Mouse (Mus musculus): ENCODE data around the gene C530008M17Rik. TPM values are rescaled to one million over a fixed set of nuclear protein-coding genes. Genes with fewer than 3 reads are reported as not detected.
A peak's percentile ranks its signal among the peaks of the same experiment; 100 is the strongest.

The C530008M17Rik gene
- 10 to 100 TPM; 89.9 to 92.4 TPM for total RNA-seq (2021)
- long read RNA-seq, experiment 1, partial matches to known transcripts = 16 of 43 reads
- long read RNA-seq, experiment 1, other reads (novel, unspliced or antisense) = 27 of 43 reads
- long read RNA-seq, experiment 2, partial matches to known transcripts = 16 of 35 reads
- long read RNA-seq, experiment 2, other reads (novel, unspliced or antisense) = 19 of 35 reads

DNA sequence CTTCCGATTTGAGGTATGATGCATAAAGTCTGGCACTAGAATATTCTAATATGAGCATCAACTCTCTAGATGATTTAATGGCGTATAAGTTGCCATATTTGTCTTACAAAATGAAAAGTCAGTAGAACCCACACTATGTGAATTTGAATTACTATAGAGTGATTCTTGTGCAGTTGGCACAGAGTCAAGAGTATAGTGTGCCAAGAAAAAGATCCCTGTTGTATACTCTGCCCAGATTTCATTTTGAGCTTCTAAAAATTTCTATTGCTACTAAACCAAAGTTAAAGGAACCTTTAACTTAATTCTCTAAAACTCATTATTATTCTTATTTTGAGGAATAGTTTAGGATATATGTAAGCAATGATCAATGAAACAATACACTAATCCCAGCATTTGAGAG is at the start of gene C530008M17Rik:
Gene C530008M17Rik (plus strand): TSS at position 301 of the 400 bp plus-strand sequence.
- Histone ChIP-seq H3K4me3 (peak within 1 kb of the TSS; percentile 60), H3K27ac (peak within 1 kb of the TSS; percentile 88)
- no peak for TF ChIP-seq CTCF (conservative IDR thresholded peaks at IDR 0.05)
- DNase-seq (ENCODE audit: low spot score in 2 of 2) = no peak

DNA sequence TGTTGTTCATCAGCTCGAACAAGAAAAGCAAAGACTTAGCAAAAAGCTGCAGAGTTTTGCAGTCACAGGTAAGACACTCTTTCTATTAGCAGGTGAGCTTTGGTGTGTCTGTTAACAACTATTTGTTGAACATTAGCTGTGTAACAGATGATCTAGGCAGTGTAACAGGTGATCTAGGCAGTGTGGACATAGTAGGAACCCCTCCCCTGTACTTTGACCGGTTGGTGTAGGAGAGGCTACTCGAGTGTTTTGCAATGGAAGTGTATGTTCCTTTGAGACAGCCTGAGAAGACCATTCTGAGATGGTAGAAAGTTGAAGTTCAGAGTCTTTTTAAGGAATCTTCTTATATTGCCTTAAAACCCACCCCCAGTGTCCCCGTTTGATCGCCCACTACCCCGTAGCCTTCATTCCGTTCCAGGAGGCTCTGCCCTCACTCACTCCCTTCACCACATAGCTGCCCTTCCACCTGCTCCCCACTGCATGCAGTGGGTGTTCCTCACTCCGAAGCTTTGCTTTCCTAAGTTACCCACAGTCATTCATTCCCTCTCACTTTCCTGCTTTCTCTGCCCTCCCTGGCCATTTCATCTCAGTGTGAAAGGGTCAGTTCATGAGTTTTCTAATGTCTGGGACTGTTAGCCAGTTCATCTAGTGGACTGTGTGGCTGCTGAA is 46.5 kb upstream of the C530008M17Rik start:
- no peak overlapping the region for H3K4me3 ChIP-seq
- DNase-seq (ENCODE audit: low spot score in 2 of 2) = no peak
- TF ChIP-seq CTCF (conservative IDR thresholded peaks at IDR 0.05) = no peak
- H3K27ac ChIP-seq = no peak overlapping the region

DNA sequence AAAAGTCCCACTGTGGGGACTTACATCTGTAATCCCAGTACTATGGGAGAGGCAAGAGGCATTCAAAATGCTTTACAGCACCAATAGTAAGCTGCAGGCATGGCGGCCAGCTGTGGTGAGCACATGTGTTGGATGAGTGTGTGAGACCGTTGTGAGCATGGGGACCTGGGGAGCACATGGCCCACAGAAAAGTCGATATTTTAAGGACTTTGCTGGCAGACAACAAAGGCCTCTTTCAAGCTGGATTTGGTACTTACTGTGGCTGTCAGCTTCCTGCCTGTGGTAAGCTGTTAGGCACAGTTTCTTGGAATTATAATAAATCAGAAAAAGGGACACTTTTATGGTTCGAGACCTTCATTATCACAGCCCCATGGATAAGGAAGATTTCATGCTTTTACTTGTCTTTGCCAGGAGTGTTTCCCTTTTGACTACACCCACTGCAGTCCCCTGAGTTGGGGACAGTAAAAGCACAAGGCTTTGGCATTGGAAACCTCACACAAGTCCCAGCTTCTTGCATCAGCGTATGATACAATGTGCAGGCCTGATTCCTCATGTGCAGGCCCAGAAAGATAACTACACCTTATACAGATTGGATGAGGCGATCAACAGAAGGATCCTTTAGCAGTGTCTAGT is 43.3 kb upstream of the C530008M17Rik start:
- H3K27ac ChIP-seq = no peak overlapping the region
- DNase-seq (ENCODE audit: low spot score in 2 of 2) = no peak

DNA sequence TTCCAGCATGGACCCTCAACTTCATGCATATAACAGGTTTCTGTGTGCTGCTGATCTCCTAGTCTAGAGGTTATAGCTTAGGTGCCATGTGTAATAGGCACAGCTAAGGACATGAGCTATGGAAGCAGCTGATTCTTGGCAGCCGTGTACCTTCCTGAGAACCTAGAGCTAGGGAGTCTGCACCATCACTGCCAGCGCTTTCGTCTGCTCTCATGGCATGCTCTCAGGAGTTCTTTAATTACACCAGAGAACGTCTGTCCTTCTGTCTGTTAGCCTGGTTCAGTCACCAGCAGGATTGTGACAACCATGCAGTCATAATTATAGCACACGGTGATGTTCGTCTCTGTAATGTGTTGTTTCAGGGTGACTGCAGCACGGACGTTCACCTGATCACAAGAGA is 41.0 kb upstream of the C530008M17Rik start:
- no peak overlapping the region for H3K27ac ChIP-seq
- no peak overlapping the region; the same call in 1 of the 2 replicates for H3K4me3 ChIP-seq
- no peak for TF ChIP-seq CTCF (conservative IDR thresholded peaks at IDR 0.05)
- peak in 1 of 2 experiments; percentile 32 for DNase-seq (ENCODE audit: low spot score in 2 of 2)

More for the DNA sequence above, 43.3 kb upstream of the C530008M17Rik start:
- no peak overlapping the region for H3K4me3 ChIP-seq
- no peak for TF ChIP-seq CTCF (conservative IDR thresholded peaks at IDR 0.05)

DNA sequence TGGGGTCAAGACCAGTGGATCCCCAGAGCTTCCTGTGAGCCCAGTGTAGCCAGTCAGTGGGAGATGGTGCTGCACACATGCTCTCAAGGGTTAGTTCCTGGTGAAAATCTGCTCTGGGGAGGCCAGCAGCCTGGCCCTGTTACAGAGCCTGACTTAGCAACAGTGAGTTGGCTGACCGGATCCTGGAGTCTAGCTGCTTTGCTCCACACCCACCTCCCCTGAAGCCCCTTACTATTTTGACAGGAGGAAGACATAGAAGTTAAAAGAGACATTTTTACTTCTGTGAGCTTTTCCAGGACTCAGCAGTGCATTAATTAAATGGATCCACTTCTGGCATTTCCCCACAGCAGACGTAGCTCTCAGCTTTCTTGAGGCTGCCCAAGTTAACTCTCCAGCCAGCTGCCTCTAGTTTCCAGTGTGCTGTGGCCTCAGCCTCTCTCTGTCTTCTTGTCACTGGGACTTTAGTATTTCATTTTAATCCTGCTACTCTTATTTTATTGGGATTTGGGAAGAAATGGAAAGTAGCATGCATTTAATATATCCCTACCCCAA is 40.0 kb upstream of the C530008M17Rik start:
- no peak for TF ChIP-seq CTCF (conservative IDR thresholded peaks at IDR 0.05)
- DNase-seq (ENCODE audit: low spot score in 2 of 2) = no peak
- Histone ChIP-seq H3K27ac (0 out of 2 replicates have a peak overlapping the region, but pooled peaks have one; percentile 32), H3K4me3 (no peak overlapping the region)

DNA sequence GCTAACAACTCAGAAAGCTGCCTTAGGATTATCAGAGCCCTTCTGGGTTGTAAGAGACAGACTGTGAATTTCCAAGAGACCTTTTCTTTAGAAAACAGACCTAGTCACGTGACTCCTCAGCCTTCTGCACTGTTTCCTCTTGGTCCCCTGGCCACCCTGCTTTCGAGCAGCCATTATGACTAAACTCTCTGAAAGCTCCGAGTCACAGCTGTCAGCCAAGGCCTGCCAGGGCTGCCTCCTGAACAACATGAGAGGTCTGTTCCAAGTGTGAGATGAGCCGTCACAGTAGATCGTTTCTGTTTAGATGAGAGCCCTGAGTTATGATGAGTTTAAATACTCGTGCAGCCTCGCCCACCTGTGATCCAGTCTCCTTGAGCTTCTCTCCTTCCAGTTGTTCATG is 37.6 kb upstream of the C530008M17Rik start:
- TF ChIP-seq CTCF (conservative IDR thresholded peaks at IDR 0.05) = no peak
- Histone ChIP-seq H3K27ac (peak overlapping the region; percentile 37; the same call in 1 of the 2 replicates), H3K4me3 (no peak overlapping the region)
- DNase-seq (ENCODE audit: low spot score in 2 of 2) = peak; percentile 37 to 39

DNA sequence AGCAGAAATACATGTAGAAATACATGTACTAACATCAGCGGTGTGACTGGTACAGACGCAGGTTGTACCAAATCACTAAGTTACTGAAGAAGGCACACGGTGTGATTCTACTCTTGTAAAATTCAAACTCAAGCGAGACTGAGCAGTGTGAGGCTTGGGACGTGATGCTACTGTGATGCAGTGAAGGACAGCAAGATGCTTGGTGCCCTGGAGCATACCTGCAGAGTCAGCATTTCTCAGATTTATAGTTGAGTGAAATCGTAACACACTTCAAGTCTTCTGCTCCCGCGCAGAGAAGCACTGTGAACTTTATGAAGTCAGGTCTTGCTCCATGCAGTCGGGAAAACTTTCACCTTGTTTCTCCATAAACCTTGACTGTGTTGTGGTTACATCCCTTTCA is 32.6 kb upstream of the C530008M17Rik start:
- no peak overlapping the region for H3K27ac ChIP-seq
- no peak for TF ChIP-seq CTCF (conservative IDR thresholded peaks at IDR 0.05)
- no peak overlapping the region for H3K4me3 ChIP-seq
- DNase-seq (ENCODE audit: low spot score in 2 of 2) = no peak

DNA sequence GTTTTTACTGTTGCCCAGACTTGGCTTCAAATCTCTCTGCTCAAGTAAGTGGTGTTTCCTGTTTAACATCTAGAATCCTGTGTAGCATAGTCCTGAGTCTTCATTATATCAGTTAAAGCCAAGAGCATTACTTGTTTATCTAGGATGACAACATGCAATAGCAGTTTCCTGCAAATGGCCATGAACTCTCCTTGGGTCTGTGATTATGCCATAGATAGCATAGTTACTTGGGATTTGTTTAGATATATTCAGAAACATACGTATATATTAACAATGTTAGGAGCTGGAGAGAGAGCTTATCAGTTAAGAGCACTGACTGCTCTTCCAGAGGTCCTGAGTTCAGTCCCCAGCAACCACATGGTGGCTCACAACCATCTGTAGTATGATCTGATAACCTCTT is 28.5 kb upstream of the C530008M17Rik start:
- no peak for TF ChIP-seq CTCF (conservative IDR thresholded peaks at IDR 0.05)
- DNase-seq (ENCODE audit: low spot score in 2 of 2) = no peak
- no peak overlapping the region for H3K4me3 ChIP-seq
- H3K27ac ChIP-seq = no peak overlapping the region

DNA sequence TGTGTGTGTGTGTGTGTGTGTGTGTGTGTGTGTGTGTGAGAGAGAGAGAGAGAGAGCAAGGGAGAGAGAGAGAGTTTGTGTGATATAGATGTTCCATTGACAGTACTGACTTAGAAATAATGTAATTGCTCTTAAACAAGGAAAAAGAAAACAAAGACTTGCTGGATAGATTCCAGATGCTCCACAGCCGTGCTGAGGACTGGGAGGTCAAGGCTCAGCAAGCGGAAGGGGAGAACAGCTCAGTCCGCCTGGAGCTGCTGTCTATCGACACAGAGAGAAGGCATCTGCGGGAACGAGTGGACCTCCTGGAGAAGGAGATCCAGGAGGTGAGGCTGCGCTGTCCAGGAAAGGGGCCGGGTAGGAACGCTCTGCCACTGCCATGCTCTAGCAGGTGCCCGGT is 22.3 kb upstream of the C530008M17Rik start:
- DNase-seq (ENCODE audit: low spot score in 2 of 2) = no peak
- H3K27ac ChIP-seq = no peak overlapping the region
- H3K4me3 ChIP-seq = no peak overlapping the region
- TF ChIP-seq CTCF (conservative IDR thresholded peaks at IDR 0.05) = no peak

DNA sequence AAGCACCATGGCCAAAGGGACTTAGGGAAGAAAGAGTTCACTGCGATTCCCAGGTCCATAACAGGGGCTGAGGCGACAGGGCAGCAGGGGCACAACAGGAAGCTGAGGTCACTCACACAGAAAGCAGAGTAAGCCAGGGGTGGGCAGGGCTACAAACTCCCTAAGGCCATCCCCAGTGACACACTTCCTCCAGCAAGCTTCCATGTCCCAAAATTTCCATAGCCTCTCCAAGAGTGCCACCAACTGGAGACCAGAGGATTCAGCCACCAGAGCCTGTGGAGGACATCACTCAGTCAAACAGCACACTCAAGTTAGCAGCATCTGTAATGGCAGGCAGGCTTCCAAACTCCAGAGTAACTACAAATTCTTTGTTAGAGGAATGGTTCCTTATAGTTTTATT is 20.7 kb upstream of the C530008M17Rik start:
- no peak overlapping the region for H3K4me3 ChIP-seq
- no peak for DNase-seq (ENCODE audit: low spot score in 2 of 2)
- TF ChIP-seq CTCF (conservative IDR thresholded peaks at IDR 0.05) = peak; percentile 19; the same call in 1 of the 2 replicates
- H3K27ac ChIP-seq = no peak overlapping the region

DNA sequence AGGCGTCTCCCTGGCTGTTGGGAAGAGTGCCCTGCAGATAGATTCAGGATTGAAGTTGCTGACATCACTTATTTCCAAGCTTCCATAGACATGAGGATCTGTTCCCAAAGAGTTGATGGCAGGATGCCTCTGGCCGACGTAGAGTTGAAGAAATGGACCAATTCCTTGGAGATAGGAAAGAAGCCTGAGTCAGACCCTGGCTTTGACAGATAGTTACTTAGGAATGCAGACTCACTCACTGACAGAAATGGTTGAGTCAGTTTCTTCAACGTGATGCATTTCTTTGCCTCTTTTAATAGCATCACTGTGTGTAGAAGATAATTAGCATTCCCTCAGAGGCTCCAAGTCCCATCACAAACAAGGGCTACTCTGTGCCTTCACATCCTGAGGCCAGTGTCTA is 14.2 kb upstream of the C530008M17Rik start:
- no peak for TF ChIP-seq CTCF (conservative IDR thresholded peaks at IDR 0.05)
- no peak for DNase-seq (ENCODE audit: low spot score in 2 of 2)
- Histone ChIP-seq H3K27ac (no peak overlapping the region), H3K4me3 (no peak overlapping the region)

DNA sequence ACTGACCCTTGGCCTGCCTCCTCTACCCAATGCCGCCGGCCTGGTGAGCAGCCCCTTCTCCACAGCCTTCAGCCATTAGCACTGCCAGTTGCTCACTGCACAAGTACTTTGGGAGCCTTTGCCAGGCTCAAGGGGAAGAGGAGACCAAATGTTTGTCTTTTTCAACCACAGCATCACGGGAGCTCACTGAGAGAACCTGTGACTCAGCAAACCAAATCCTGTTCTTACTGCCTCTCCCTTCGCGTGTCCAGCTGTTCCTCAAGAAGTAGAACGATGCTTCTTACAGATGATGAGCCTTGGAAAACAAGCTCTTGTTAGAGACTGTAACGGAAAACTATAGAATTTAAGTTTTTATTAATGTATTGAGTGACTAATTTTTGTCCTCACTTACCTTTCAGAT is 12.1 kb upstream of the C530008M17Rik start:
- Histone ChIP-seq H3K27ac (no peak overlapping the region), H3K4me3 (no peak overlapping the region)
- no peak for TF ChIP-seq CTCF (conservative IDR thresholded peaks at IDR 0.05)
- DNase-seq (ENCODE audit: low spot score in 2 of 2) = no peak
